Mouse (Mus musculus) megakaryocyte, embryonic 14.5 days (primary cell): ENCODE results near the gene Gm17606. TPM values are rescaled to one million over a fixed set of nuclear protein-coding genes. Genes with fewer than 3 reads are reported as not detected.

ENCODE experiments used
- H3K27me3 ChIP-seq: replicated peaks from 2 replicates; pipeline ENCODE3; 2012; ENCODE audit warnings: inconsistent platforms
- H3K36me3 ChIP-seq: replicated peaks from 2 replicates; pipeline ENCODE3; 2012; ENCODE audit warnings: low read length, inconsistent platforms, mixed read lengths
- H3K4me1 ChIP-seq: 2 replicates; pipeline ENCODE4 v1.6.1; 2012; ENCODE audit warnings: inconsistent platforms
- H3K4me3 ChIP-seq: replicated peaks from 2 replicates; pipeline ENCODE3; 2012; ENCODE audit warnings: moderate library complexity, mild to moderate bottlenecking, inconsistent platforms
- H3K9me3 ChIP-seq: 2 replicates; pipeline ENCODE4 v1.6.1; 2012; ENCODE audit warnings: inconsistent platforms
- FLI1 ChIP-seq: IDR thresholded peaks from 2 replicates; pipeline ENCODE4 v1.6.1; 2012; ENCODE audit warnings: low read length, inconsistent platforms, mixed read lengths
- GATA1 ChIP-seq: IDR thresholded peaks from 3 replicates; pipeline ENCODE4 v1.6.1; 2012; ENCODE audit warnings: mixed read lengths, low read length, inconsistent platforms, borderline replicate concordance
- polyA plus RNA-seq: library from polyadenylated mRNA; stranded (reverse); fragments of >175 nt; gene quantifications from 2 replicates; pipeline ENCODE4 v1.2.3, GENCODE M21; 2012; ENCODE audit warnings: low replicate concordance; ENCODE audit not compliant: insufficient read depth

Gm17606 gene
- polyA plus RNA-seq, 1 experiment, result not detected

DNA sequence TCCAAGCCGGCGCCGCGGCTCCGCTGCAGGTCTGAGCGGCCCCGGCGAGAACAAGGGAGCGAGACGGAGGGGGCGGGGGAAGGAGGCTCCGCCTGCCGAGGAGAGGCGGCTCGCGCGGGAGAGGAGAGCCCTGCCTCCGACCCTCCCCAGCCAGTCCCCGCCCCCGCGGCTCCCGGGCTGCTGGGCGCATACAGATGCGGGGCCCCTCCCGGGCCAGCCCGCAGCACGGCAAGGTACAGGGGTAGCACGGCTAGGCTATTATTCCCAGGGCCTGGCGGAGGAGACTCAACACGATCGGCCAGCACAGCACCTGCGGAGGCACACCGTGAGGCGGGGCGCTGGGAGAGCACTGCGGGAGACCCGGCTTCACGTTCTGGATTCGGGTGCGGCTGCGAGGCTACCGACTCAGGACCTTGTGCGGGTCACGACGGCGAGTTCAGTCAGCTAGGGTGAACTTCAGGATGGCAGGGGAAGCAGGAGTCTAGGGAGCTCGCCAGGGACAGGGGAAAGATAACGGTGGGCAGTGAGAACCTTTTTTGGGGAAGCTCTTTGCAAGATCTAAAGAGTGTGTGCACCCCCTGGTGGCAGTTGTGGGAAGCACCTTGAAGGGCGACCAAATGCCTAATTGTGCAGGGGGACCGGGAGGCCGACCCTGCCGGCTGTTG lies 685 bp downstream of the Gm17606 start, which contains the start of gene Cdh24:
Cdh24 (minus strand) TSS at position 60 of the 665 bp plus-strand sequence.
- Histone ChIP-seq H3K4me3 (peak within 1 kb of the TSS; percentile 95), H3K9me3 (no peaks in the 10 kb centered on the region), H3K27me3 (peaks cover 31% of the 10 kb centered on the region), H3K36me3 (peaks cover 59% of the 10 kb centered on the region), H3K4me1 (peaks cover 29% of the 10 kb centered on the region)
- TF ChIP-seq GATA1, result no peak
- TF ChIP-seq FLI1, result no peak

DNA sequence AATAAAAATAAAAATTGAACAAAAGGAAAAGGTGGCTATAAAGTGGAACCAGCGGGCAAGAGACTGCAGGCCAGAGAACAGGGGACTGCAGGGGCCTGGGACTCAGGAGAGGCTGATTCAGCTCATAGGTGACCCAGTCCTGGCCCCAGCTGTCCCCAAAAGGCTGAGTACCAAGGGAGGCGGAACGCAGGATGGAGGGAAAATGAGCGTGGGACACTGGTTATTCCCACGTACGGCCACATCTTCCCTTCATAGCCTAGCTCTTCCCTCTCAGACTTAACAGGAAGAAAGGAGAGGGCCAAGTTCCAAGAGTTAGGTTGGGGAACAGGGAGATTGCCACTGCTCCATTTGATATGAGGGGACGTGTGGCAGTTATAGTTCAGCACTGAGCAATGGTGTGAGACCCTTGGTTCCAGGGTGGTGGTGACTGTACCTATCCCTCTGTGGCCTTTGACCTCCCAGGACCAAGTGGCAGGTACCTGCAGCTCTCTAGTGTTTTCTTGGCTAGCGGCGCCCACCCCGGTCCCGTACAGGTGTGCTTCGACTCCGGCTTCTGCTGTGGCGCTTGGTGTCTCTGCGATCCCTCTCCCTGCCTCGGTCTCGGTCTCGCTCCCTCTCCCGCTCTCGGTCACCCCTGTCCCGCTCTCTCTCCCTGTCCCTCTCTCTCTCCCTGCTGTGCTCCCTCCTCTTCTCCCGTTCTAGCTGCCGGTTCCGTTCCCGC lies 1.6 kb downstream of the Gm17606 start:
- H3K36me3 ChIP-seq, result peaks cover 61% of the 10 kb centered on the region
- H3K27me3 ChIP-seq, result peaks cover 31% of the 10 kb centered on the region
- H3K9me3 ChIP-seq, result no peaks in the 10 kb centered on the region
- TF ChIP-seq FLI1, result no peak
- no peak for TF ChIP-seq GATA1
- peaks cover 29% of the 10 kb centered on the region for H3K4me1 ChIP-seq
- H3K4me3 ChIP-seq, result no peak overlapping the region

DNA sequence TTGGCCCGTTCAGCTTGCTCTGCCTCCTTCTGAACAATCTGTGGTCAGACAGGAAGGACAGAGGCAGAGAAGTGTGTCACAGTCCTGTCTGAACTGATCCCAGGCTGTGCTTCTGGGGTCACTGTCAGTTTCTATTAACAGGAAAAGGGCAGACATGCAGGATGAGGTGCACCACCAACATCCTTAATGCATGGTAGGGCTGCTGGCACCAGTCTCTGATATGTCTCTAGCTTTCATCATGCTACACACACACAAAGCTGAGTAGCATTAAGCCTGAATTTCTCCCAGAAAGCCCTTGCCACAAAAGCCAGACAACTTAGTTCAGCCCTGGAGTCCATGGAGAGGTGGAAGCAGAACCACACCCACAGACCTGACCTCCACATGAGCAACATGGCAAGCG lies 2.3 kb downstream of the Gm17606 start:
- Histone ChIP-seq H3K4me1 (peaks cover 31% of the 10 kb centered on the region), H3K9me3 (no peaks in the 10 kb centered on the region), H3K27me3 (peaks cover 31% of the 10 kb centered on the region), H3K4me3 (no peak overlapping the region), H3K36me3 (peaks cover 65% of the 10 kb centered on the region)
- TF ChIP-seq FLI1 (no peak), GATA1 (no peak)

DNA sequence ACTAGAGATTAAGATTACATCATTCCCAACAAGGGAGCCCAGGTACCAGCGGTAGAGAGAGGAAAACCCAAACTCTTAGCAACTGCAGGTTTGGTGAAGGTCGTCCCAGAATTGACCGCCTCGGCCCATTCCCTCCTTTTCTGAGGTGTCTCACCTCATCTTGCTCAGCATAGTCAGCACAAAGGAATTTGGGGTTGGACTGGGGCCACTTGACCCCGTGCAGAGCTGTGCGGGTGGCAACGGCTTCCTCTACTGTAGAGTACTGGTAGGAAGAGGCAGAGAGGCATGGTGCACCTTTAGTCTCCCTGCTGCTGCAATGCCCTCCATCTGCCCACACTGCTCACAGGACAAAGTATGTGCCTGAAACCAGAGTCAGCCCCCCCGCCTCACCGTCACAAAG lies 3.5 kb downstream of the Gm17606 start:
- Histone ChIP-seq H3K9me3 (no peaks in the 10 kb centered on the region), H3K27me3 (peaks cover 20% of the 10 kb centered on the region), H3K4me1 (peaks cover 41% of the 10 kb centered on the region), H3K36me3 (peaks cover 74% of the 10 kb centered on the region), H3K4me3 (no peak overlapping the region)
- TF ChIP-seq GATA1, result no peak
- TF ChIP-seq FLI1, result no peak

GRCm38 (mm10) chr14:54646455-54646854 lies 5.7 kb downstream of the Gm17606 start:
- Histone ChIP-seq H3K4me1 (peaks cover 45% of the 10 kb centered on the region), H3K36me3 (peaks cover 96% of the 10 kb centered on the region), H3K4me3 (no peak overlapping the region), H3K9me3 (no peaks in the 10 kb centered on the region), H3K27me3 (no peaks in the 10 kb centered on the region)
- no peak for TF ChIP-seq GATA1
- TF ChIP-seq FLI1, result no peak

DNA sequence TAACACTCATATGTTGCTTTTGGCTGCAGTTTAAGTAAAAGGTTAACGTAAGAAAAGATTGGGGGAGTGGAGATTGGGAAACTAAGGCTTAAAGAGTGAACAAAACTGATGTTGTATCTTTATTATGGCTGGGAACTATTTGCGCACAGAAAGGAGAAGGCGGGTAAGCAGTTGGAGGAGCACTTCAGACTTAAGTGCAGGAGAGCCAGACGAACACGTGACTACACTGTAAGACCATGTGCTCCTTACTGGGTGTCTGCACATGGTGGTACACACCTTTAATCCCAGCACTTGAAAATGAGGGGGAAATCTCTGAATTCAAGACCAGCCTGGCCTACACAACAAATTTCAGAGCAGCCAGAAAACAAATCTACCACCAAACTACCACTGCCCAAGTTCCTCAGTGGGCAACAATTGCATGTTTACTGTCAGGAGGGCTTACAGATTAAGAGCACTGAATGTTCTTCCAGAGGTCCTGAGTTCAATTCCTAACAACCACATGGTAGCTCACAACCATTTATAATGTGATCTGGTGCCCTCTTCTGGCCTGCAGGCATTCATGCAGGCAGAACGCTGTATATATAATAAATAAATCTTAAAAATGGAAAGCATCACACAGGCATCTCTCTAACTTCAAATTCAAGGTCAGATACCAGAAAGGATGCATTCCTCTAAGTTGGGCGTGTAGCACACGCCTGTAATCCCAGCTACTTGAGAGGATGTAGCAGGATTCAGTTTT lies 6.3 kb downstream of the Gm17606 start:
- H3K27me3 ChIP-seq, result no peaks in the 10 kb centered on the region
- H3K4me1 ChIP-seq, result peaks cover 46% of the 10 kb centered on the region
- TF ChIP-seq FLI1, result no peak
- TF ChIP-seq GATA1, result no peak
- no peaks in the 10 kb centered on the region for H3K9me3 ChIP-seq
- H3K4me3 ChIP-seq, result no peak overlapping the region
- peaks cover 98% of the 10 kb centered on the region for H3K36me3 ChIP-seq

DNA sequence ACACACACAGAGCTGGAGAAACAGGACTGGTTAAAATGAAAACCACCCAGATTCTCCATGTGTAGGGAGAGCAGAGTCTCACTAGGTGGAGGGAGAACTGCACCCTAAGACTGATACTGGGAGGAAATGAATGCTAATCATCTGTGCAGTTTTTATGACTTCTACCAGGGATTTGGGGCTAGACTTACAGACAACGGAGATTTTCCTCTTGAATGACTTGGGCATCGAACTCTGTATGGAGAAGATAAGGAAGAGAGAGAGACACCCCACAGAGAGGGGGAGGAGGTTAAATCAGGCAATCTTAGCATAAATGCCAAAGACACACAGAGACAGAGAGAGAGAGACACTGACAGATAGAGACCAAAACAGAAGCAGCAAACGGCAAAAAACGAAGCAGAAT lies 7.1 kb downstream of the Gm17606 start:
- H3K36me3 ChIP-seq, result peaks cover 95% of the 10 kb centered on the region
- H3K4me3 ChIP-seq, result no peak overlapping the region
- peaks cover 46% of the 10 kb centered on the region for H3K4me1 ChIP-seq
- no peaks in the 10 kb centered on the region for H3K9me3 ChIP-seq
- TF ChIP-seq GATA1 (no peak), FLI1 (no peak)
- no peaks in the 10 kb centered on the region for H3K27me3 ChIP-seq

DNA sequence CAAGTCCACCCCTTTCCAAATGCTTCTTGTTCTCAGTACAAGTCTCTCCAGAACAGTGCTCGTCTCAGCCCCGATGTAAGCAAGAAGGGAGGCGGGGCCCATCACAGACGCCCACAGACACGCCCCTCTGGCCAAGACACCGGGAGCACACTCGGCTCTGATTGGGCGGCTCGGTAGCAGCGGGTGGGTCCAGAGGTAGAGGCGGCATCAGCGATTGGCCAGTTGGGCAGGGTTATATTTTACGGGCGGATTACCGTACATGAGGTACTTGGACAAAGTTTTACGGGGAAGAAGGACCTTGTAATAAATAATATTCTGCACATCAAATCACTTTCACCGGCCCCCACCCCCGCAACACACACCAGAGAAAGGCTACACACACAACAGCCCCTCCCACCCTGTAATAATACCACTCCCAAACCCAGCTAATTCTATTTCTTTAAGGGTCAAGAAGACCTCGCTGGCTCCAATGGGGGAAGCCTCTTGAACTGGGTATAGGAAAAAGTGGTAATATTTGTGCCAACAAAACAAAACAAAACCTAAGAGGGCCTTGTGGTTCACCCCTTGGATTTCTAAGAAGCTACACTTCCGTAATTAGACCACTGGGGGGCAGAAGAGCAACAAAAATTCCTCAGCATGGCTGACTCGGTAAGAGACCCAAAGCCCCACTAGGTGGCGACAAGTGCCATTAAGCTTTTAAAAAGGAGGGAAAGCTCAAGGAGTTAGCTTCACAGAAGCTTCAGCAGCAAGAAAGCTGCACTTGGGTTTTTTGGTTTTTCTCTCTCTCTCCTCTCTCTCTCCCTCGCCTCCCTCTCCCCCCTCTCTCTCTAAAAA lies 10.1 kb downstream of the Gm17606 start:
- H3K36me3 ChIP-seq, result peaks cover 76% of the 10 kb centered on the region
- TF ChIP-seq GATA1 (no peak), FLI1 (no peak)
- peaks cover 54% of the 10 kb centered on the region for H3K4me1 ChIP-seq

GRCm38 (mm10) chr14:54651556-54651955 lies 10.8 kb downstream of the Gm17606 start:
- Histone ChIP-seq H3K9me3 (no peaks in the 10 kb centered on the region), H3K4me1 (peaks cover 54% of the 10 kb centered on the region), H3K27me3 (no peaks in the 10 kb centered on the region), H3K4me3 (no peak overlapping the region), H3K36me3 (peaks cover 76% of the 10 kb centered on the region)
- TF ChIP-seq GATA1 (no peak), FLI1 (no peak)

More for the DNA sequence above, 10.1 kb downstream of the Gm17606 start:
- Histone ChIP-seq H3K9me3 (no peaks in the 10 kb centered on the region), H3K4me3 (no peak overlapping the region), H3K27me3 (no peaks in the 10 kb centered on the region)

GRCm38 (mm10) chr14:54652787-54653186 lies 12.0 kb downstream of the Gm17606 start:
- H3K4me1 ChIP-seq, result peaks cover 54% of the 10 kb centered on the region
- no peaks in the 10 kb centered on the region for H3K27me3 ChIP-seq
- H3K9me3 ChIP-seq, result no peaks in the 10 kb centered on the region
- H3K36me3 ChIP-seq, result peaks cover 76% of the 10 kb centered on the region
- TF ChIP-seq GATA1 (no peak), FLI1 (no peak)
- H3K4me3 ChIP-seq, result peak overlapping the region; percentile 94
